Mouse (Mus musculus) brown adipose tissue, adult 24 weeks (tissue): ENCODE data around the gene Xkr8. TPM values are rescaled to one million over a fixed set of nuclear protein-coding genes. Genes with fewer than 3 reads are reported as not detected.

Source experiments
- H3K27ac ChIP-seq: fragments of 200-500 bp; replicated peaks from 2 replicates; pipeline ENCODE4 v1.5.1; 2012; ENCODE audit warnings: low read depth, mild to moderate bottlenecking, low read length
- H3K4me1 ChIP-seq: fragments of 200-500 bp; 2 replicates; pipeline ENCODE4 v1.6.1; 2012; ENCODE audit warnings: low read length, mixed read lengths; ENCODE audit not compliant: control insufficient read depth, insufficient read depth, insufficient read length
- H3K4me3 ChIP-seq: fragments of 200-500 bp; 2 replicates; pipeline ENCODE4 v1.5.1; 2012; ENCODE audit warnings: low read depth, mild to moderate bottlenecking, low read length, moderate library complexity; ENCODE audit not compliant: insufficient read depth
- polyA plus RNA-seq: library from polyadenylated mRNA; stranded (reverse); fragments of >200 nt; gene quantifications from 2 replicates; pipeline ENCODE4 v1.2.4, GENCODE M21; 2012; ENCODE audit not compliant: missing spikeins, insufficient read depth, insufficient read length

Gene Xkr8
- polyA plus RNA-seq, 1 experiment, result 2.5 TPM

- Histone ChIP-seq H3K4me1 (no peaks in the 10 kb centered on the region), H3K27ac (no peak overlapping the region), H3K4me3 (no peak overlapping the region)
These were observed 30.3 kb downstream of the Xkr8 start for GRCm38 (mm10) chr4:132702076-132702475.

- Histone ChIP-seq H3K4me1 (no peaks in the 10 kb centered on the region), H3K4me3 (no peak overlapping the region), H3K27ac (no peak overlapping the region)
These were observed 39.0 kb downstream of the Xkr8 start for GRCm38 (mm10) chr4:132693366-132693765.

DNA sequence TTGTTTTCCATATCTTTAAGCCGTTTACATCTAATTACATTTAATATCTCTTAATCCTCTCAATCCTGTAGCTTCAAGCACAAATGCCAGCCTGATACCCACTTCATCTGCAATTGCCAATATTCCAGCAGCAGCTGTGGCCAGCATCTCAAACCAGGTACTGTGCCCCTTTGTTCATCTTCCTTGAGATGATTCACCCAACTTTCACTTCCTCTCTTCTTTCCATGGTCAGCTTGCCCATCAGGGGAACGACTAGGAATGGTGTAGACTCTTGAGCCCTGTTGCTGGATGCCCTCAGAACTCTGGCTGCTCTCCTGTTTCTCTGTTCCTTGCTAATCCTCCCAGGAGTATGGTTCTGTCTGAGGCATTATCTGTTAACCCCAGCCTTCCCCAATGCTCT lies 42.7 kb downstream of the Xkr8 start:
- H3K4me1 ChIP-seq, result no peaks in the 10 kb centered on the region
- H3K27ac ChIP-seq, result no peak overlapping the region
- no peak overlapping the region for H3K4me3 ChIP-seq

DNA sequence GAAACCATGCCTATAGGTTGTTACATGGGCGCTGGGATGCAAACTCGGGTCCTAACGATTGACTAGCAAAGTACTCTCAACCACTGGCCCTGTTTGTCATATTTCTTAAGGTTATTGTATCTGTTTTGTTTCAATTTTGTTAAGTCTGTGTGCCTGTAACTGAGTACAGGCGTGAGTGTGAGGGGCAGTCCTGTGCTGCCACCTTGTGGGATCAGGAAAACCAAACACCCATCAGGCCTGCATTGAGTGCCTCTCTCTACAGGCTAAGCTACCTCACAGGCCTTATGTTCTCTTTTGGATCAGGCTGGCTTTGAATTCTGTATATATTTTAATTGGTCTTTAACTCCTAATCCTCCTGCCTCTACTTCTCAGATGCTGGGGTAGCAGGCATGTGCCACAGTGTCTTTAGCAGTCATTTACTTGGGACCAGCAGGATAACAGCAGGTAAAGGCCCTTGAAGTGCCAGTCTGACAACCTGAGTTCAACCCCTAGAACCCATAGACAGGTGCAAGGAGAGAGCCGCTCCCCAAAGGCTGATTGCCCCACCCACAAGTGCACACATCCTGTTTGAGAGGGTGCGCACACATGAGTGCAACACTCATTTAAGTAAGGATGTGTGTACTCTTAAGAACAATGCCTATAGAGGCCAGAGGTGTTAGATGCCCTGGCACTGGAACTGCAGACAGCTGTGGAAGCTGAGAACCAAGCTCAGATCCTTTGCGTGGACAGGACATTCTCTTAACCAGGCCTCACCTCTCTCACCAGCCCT lies 55.4 kb downstream of the Xkr8 start:
- no peak overlapping the region for H3K4me3 ChIP-seq
- no peak overlapping the region for H3K27ac ChIP-seq

More for the DNA sequence above, 55.4 kb downstream of the Xkr8 start:
- H3K4me1 ChIP-seq, result no peaks in the 10 kb centered on the region

Other genes with a start within 250 kb of the Xkr8 start
- gene Sesn2, start 222.0 kb downstream of the Xkr8 start, polyA plus RNA-seq, result 10.1 and 14.5 TPM in 2 replicates
- gene Atpif1, start 198.9 kb downstream of the Xkr8 start, polyA plus RNA-seq, result 42.9 and 57.3 TPM in 2 replicates
- gene Dnajc8, start 197.0 kb downstream of the Xkr8 start, polyA plus RNA-seq, result 62.3 and 81.0 TPM in 2 replicates
- 1.0 and 3.6 TPM in 2 replicates for gene Ptafr, start 168.5 kb downstream of the Xkr8 start, polyA plus RNA-seq
- gene Eya3, start 93.6 kb downstream of the Xkr8 start, polyA plus RNA-seq, result 13.8 and 20.5 TPM in 2 replicates
- 0.92 TPM in 1 of 2 replicates, not detected in the other for gene Smpdl3b, start 24.7 kb upstream of the Xkr8 start, polyA plus RNA-seq
- gene Rpa2, start 35.8 kb upstream of the Xkr8 start, polyA plus RNA-seq, result 3.5 and 6.6 TPM in 2 replicates
- gene Themis2, start 63.8 kb upstream of the Xkr8 start, polyA plus RNA-seq, result 2.8 and 3.4 TPM in 2 replicates
- gene Ppp1r8, start 110.6 kb upstream of the Xkr8 start, polyA plus RNA-seq, result 17.3 and 20.4 TPM in 2 replicates
- 53.6 and 63.8 TPM in 2 replicates for gene Stx12, start 152.0 kb upstream of the Xkr8 start, polyA plus RNA-seq
- gene Fam76a, start 190.0 kb upstream of the Xkr8 start, polyA plus RNA-seq, result 15.7 and 17.8 TPM in 2 replicates
- gene Fgr, start 241.5 kb upstream of the Xkr8 start, polyA plus RNA-seq, result 0.55 TPM in 1 of 2 replicates, not detected in the other